Comparison of ENCODE assay signal across 8 mouse cellular contexts in genomic region chr10:85330938-85331691, GRCm38 (mm10). TPM values are rescaled to one million over a fixed set of nuclear protein-coding genes. Genes with fewer than 3 reads are reported as not detected.
DNase-seq lines count a peak whose midpoint lies in the region; ATAC-seq and TF ChIP-seq lines count a peak whose summit lies in the region.

No protein-coding gene starts in this region.

- peak overlapping the region; percentile 10; the same call in 1 of the 2 replicates for H3K4me3 ChIP-seq in hindbrain, embryonic 11.5 days (ENCODE audit: low read depth, low read length)
- H3K4me3 ChIP-seq in limb, embryonic 13.5 days = no peak overlapping the region
- no peak overlapping the region for H3K4me3 ChIP-seq in myocyte

- no peak overlapping the region for H3ac ChIP-seq in myocyte (ENCODE audit: control insufficient read depth, insufficient read length)

- DNase-seq in cerebellum, adult 11 months = peak; percentile 3
- DNase-seq in cerebellum, adult 9-11 months = no peak
- DNase-seq in forelimb bud, embryonic 11.5 days (ENCODE audit: low read depth, low spot score) = peak; percentile 10
- DNase-seq in hindbrain, embryonic 11.5 days (ENCODE audit: low spot score) = peak; percentile 68
- DNase-seq in right cerebral cortex, adult 18-20 months = no peak
- DNase-seq in left cerebral cortex, adult 9 months (ENCODE audit: low spot score in 2 of 2) = no peak

- no peak overlapping the region for H3K9ac ChIP-seq in hindbrain, embryonic 11.5 days (ENCODE audit: low read depth, low read length)
- H3K9ac ChIP-seq in limb, embryonic 13.5 days = no peak overlapping the region

- 9% methylated on average over 13 of the region's 13 CpGs for WGBS in hindbrain, embryonic 11.5 days
- 14% methylated on average over 13 of the region's 13 CpGs for WGBS in limb, embryonic 13.5 days

- H3K9me3 ChIP-seq in hindbrain, embryonic 11.5 days (ENCODE audit: control insufficient read depth, low read length) = no peaks in the 10 kb centered on the region
- H3K9me3 ChIP-seq in limb, embryonic 13.5 days = no peaks in the 10 kb centered on the region

- no peaks in the 10 kb centered on the region for H3K36me3 ChIP-seq in hindbrain, embryonic 11.5 days (ENCODE audit: control insufficient read depth, insufficient read depth, low read length)
- no peaks in the 10 kb centered on the region for H3K36me3 ChIP-seq in limb, embryonic 13.5 days
- no peaks in the 10 kb centered on the region for H3K36me3 ChIP-seq in myocyte (ENCODE audit: control insufficient read depth, insufficient read depth)

- no peaks in the 10 kb centered on the region for H3K4me1 ChIP-seq in hindbrain, embryonic 11.5 days (replicated peaks; ENCODE audit: control insufficient read depth, insufficient read depth, low read length)
- H3K4me1 ChIP-seq in limb, embryonic 13.5 days = no peaks in the 10 kb centered on the region

- H3K27ac ChIP-seq in hindbrain, embryonic 11.5 days (ENCODE audit: low read depth, low read length) = no peak overlapping the region
- no peak overlapping the region for H3K27ac ChIP-seq in limb, embryonic 13.5 days

- no peak overlapping the region for H3K4me2 ChIP-seq in hindbrain, embryonic 11.5 days (replicated peaks; ENCODE audit: low read depth, low read length)
- H3K4me2 ChIP-seq in limb, embryonic 13.5 days (replicated peaks) = peak overlapping the region; percentile 43
- peak overlapping the region; percentile 8 for H3K4me2 ChIP-seq in myocyte (ENCODE audit: low read depth)

- TF ChIP-seq POLR2A in myocyte (IDR thresholded peaks at IDR 0.05; ENCODE audit: insufficient read length, low read depth) = no peak

- H3K27me3 ChIP-seq in hindbrain, embryonic 11.5 days (ENCODE audit: control insufficient read depth, insufficient read depth, low read length) = no peaks in the 10 kb centered on the region
- H3K27me3 ChIP-seq in limb, embryonic 13.5 days = no peaks in the 10 kb centered on the region
- H3K27me3 ChIP-seq in myocyte (ENCODE audit: control insufficient read depth, insufficient read depth, insufficient read length) = no peaks in the 10 kb centered on the region

- no peaks in the 10 kb centered on the region for H3K79me2 ChIP-seq in myocyte (ENCODE audit: control insufficient read depth, insufficient read depth)

- ATAC-seq in hindbrain, embryonic 11.5 days (ENCODE audit: low FRiP score) = peak; percentile 78
- no peak for ATAC-seq in limb, embryonic 13.5 days (ENCODE audit: low FRiP score, low read depth)

TF ChIP-seq in myocyte, 11 proteins besides CTCF, POLR2A, EP300 and RAD21:
- TF ChIP-seq MYOD1 (IDR thresholded peaks at IDR 0.05; ENCODE audit: control insufficient read depth in 1 of 3, insufficient read length in 2 of 3, low read depth in 2 of 3) (no peak), MAX (IDR thresholded peaks at IDR 0.05; ENCODE audit: low read depth) (no peak), MYOG (IDR thresholded peaks at IDR 0.05; ENCODE audit: control insufficient read depth in 1 of 3, insufficient read depth in 1 of 3, insufficient read length in 2 of 3, low read depth in 2 of 3) (no peak), CEBPB (IDR thresholded peaks at IDR 0.05; ENCODE audit: insufficient read depth, poor library complexity, severe bottlenecking) (no peak)
TF ChIP-seq in myocyte: peak in this region for 0.

RNA-seq across cellular contexts. Expression of gene Btbd11, which starts 55.5 kb away (rescaled TPM):
- 8.2 and 8.3 TPM in 2 replicates for polyA plus RNA-seq in hindbrain, embryonic 11.5 days (2014; fragmentation: Nextera tagmentation; extraction: Ambion mirVana)
- 9.2 and 9.7 TPM in 2 replicates for polyA plus RNA-seq in limb, embryonic 13.5 days (2015; fragmentation: Nextera tagmentation; extraction: Ambion mirVana)
- 6.8 TPM for polyA plus RNA-seq in myocyte (2012; fragmentation: generic; extraction: Trizol)

Comparison
In these comparisons a context has a peak if more than half of its experiments do, and no peak if none do; other contexts are left out.
1. DNase-seq: peak in cerebellum, adult 11 months (single experiment), forelimb bud, embryonic 11.5 days (single experiment) and hindbrain, embryonic 11.5 days (single experiment); none in cerebellum, adult 9-11 months (single experiment), right cerebral cortex, adult 18-20 months (single experiment) and left cerebral cortex, adult 9 months (0 of 2).